Mouse (Mus musculus): ENCODE results near the gene Defb25. TPM values are rescaled to one million over a fixed set of nuclear protein-coding genes. Genes with fewer than 3 reads are reported as not detected.

The Defb25 gene
- polyA plus RNA-seq, 1 experiment from 2014 or later = not detected

- 78% methylated on average over 13 of the region's 13 CpGs for WGBS
- H3K4me2 ChIP-seq (ENCODE audit: low read depth) = no peak overlapping the region
- DNase-seq (ENCODE audit: low spot score) (no peak), ATAC-seq (ENCODE audit: insufficient read depth, low FRiP score, low TSS enrichment) (no peak)
- H3K4me3 ChIP-seq (ENCODE audit: low read depth, low read length) = no peak overlapping the region
- no peak overlapping the region for H3K27ac ChIP-seq (ENCODE audit: low read depth, low read length)
- peaks cover 5% of the 10 kb centered on the region; the same call in 1 of the 2 replicates for H3K4me1 ChIP-seq (ENCODE audit: control insufficient read depth, insufficient read depth, low read length)
- H3K36me3 ChIP-seq (ENCODE audit: control insufficient read depth, insufficient read depth, low read length) = no peaks in the 10 kb centered on the region
- no peaks in the 10 kb centered on the region for H3K9me3 ChIP-seq (ENCODE audit: control insufficient read depth, low read length)
- no peak overlapping the region for H3K9ac ChIP-seq (ENCODE audit: low read length)
- H3K27me3 ChIP-seq (ENCODE audit: control insufficient read depth, insufficient read depth, low read length) = peaks cover 17% of the 10 kb centered on the region
Measured at GRCm38 (mm10) chr2:152622151-152622550, 702 bp downstream of the Defb25 start.

GRCm38 (mm10) chr2:152620367-152621134, 2.3 kb downstream of the Defb25 start:
- ATAC-seq (ENCODE audit: insufficient read depth, low FRiP score, low TSS enrichment) (no peak), DNase-seq (ENCODE audit: low spot score) (no peak)
- H3K36me3 ChIP-seq (ENCODE audit: control insufficient read depth, insufficient read depth, low read length) = no peaks in the 10 kb centered on the region
- H3K27ac ChIP-seq (ENCODE audit: low read depth, low read length) = no peak overlapping the region
- H3K4me3 ChIP-seq (ENCODE audit: low read depth, low read length) = no peak overlapping the region
- peaks cover under 1% of the 10 kb centered on the region for H3K27me3 ChIP-seq (ENCODE audit: control insufficient read depth, insufficient read depth, low read length)
- no peak overlapping the region for H3K4me2 ChIP-seq (ENCODE audit: low read depth)
- no peak overlapping the region for H3K9ac ChIP-seq (ENCODE audit: low read length)
- H3K4me1 ChIP-seq (ENCODE audit: control insufficient read depth, insufficient read depth, low read length) = no peaks in the 10 kb centered on the region
- 67% methylated on average over 9 of the region's 9 CpGs for WGBS
- no peaks in the 10 kb centered on the region for H3K9me3 ChIP-seq (ENCODE audit: control insufficient read depth, low read length)

GRCm38 (mm10) chr2:152617374-152617773, 5.5 kb downstream of the Defb25 start:
- Histone ChIP-seq H3K4me1 (ENCODE audit: control insufficient read depth, insufficient read depth, low read length) (no peaks in the 10 kb centered on the region), H3K36me3 (ENCODE audit: control insufficient read depth, insufficient read depth, low read length) (no peaks in the 10 kb centered on the region), H3K27me3 (ENCODE audit: control insufficient read depth, insufficient read depth, low read length) (no peaks in the 10 kb centered on the region), H3K9ac (ENCODE audit: low read length) (no peak overlapping the region), H3K27ac (ENCODE audit: low read depth, low read length) (no peak overlapping the region), H3K9me3 (ENCODE audit: control insufficient read depth, low read length) (no peaks in the 10 kb centered on the region), H3K4me3 (ENCODE audit: low read depth, low read length) (no peak overlapping the region), H3K4me2 (ENCODE audit: low read depth) (no peak overlapping the region)
- DNase-seq (ENCODE audit: low spot score) (no peak), ATAC-seq (ENCODE audit: insufficient read depth, low FRiP score, low TSS enrichment) (no peak)
- WGBS = 55% methylated on average over 5 of the region's 5 CpGs

DNA sequence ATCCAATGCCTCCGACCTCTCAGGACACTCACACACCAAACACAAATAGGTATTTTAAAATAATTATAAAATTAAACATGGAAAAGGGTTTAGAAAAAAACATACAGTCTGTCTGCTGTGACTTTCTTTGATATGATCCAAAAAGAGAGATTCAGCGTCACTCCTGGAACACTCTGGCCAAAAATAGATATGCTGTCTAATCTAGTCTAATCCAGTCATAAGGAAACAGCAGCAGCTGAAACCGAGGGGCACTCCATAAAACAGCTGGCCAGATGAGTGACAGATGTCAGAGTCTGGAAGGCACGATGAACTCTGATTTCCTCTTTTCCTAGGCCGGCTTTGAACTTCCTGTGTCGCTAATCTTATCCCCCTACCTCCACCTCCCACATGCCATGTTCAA, 6.4 kb downstream of the Defb25 start:
- Histone ChIP-seq H3K27me3 (ENCODE audit: control insufficient read depth, insufficient read depth, low read length) (no peaks in the 10 kb centered on the region), H3K4me2 (ENCODE audit: low read depth) (no peak overlapping the region), H3K9me3 (ENCODE audit: control insufficient read depth, low read length) (no peaks in the 10 kb centered on the region), H3K36me3 (ENCODE audit: control insufficient read depth, insufficient read depth, low read length) (no peaks in the 10 kb centered on the region), H3K9ac (ENCODE audit: low read length) (no peak overlapping the region), H3K4me3 (ENCODE audit: low read depth, low read length) (no peak overlapping the region), H3K4me1 (ENCODE audit: control insufficient read depth, insufficient read depth, low read length) (no peaks in the 10 kb centered on the region), H3K27ac (ENCODE audit: low read depth, low read length) (no peak overlapping the region)
- 80% methylated on average over 6 of the region's 6 CpGs for WGBS
- DNase-seq (ENCODE audit: low spot score) (no peak), ATAC-seq (ENCODE audit: insufficient read depth, low FRiP score, low TSS enrichment) (no peak)

GRCm38 (mm10) chr2:152615563-152615962, 7.3 kb downstream of the Defb25 start:
- WGBS = 9% methylated on average over 7 of the region's 7 CpGs
- Histone ChIP-seq H3K4me3 (ENCODE audit: low read depth, low read length) (no peak overlapping the region), H3K27me3 (ENCODE audit: control insufficient read depth, insufficient read depth, low read length) (no peaks in the 10 kb centered on the region), H3K36me3 (ENCODE audit: control insufficient read depth, insufficient read depth, low read length) (no peaks in the 10 kb centered on the region), H3K27ac (ENCODE audit: low read depth, low read length) (no peak overlapping the region), H3K4me1 (ENCODE audit: control insufficient read depth, insufficient read depth, low read length) (no peaks in the 10 kb centered on the region), H3K4me2 (ENCODE audit: low read depth) (no peak overlapping the region), H3K9ac (ENCODE audit: low read length) (no peak overlapping the region), H3K9me3 (ENCODE audit: control insufficient read depth, low read length) (no peaks in the 10 kb centered on the region)
- DNase-seq (ENCODE audit: low spot score) (peak; percentile 50), ATAC-seq (ENCODE audit: insufficient read depth, low FRiP score, low TSS enrichment) (no peak)

- Histone ChIP-seq H3K9me3 (ENCODE audit: control insufficient read depth, low read length) (no peaks in the 10 kb centered on the region), H3K4me1 (ENCODE audit: control insufficient read depth, insufficient read depth, low read length) (no peaks in the 10 kb centered on the region), H3K9ac (ENCODE audit: low read length) (no peak overlapping the region), H3K27ac (ENCODE audit: low read depth, low read length) (no peak overlapping the region), H3K27me3 (ENCODE audit: control insufficient read depth, insufficient read depth, low read length) (no peaks in the 10 kb centered on the region), H3K4me2 (ENCODE audit: low read depth) (no peak overlapping the region), H3K4me3 (ENCODE audit: low read depth, low read length) (no peak overlapping the region), H3K36me3 (ENCODE audit: control insufficient read depth, insufficient read depth, low read length) (no peaks in the 10 kb centered on the region)
- WGBS = 30% methylated on average over 8 of the region's 8 CpGs
- no peak for DNase-seq (ENCODE audit: low spot score)
- ATAC-seq (ENCODE audit: insufficient read depth, low FRiP score, low TSS enrichment) = no peak
Measured at GRCm38 (mm10) chr2:152612193-152612592, 10.7 kb downstream of the Defb25 start.

DNA sequence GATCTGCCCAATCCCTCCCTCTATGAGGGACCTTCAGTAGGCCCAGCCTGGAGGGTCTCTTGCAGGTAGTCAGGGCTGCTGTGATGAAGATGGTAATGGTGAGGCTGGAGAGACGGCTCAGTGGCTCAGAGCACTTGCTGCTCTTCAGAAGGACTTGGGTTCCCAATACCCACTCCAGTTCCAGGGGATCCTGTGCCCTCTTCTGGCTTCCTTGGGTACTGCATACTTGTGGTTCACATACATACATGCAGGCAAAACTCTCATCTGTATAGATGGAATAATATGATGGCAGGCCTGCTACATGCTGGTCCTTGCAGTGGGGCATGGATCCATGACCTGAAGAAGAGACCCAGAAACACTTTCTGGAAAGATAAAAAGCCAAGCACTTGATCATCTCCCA, 14.1 kb downstream of the Defb25 start:
- ATAC-seq (ENCODE audit: insufficient read depth, low FRiP score, low TSS enrichment) = no peak
- no peaks in the 10 kb centered on the region for H3K27me3 ChIP-seq (ENCODE audit: control insufficient read depth, insufficient read depth, low read length)
- no peak for DNase-seq (ENCODE audit: low spot score)
- no peak overlapping the region for H3K4me3 ChIP-seq (ENCODE audit: low read depth, low read length)
- no peak overlapping the region for H3K4me2 ChIP-seq (ENCODE audit: low read depth)
- no peaks in the 10 kb centered on the region for H3K4me1 ChIP-seq (ENCODE audit: control insufficient read depth, insufficient read depth, low read length)
- no peaks in the 10 kb centered on the region for H3K9me3 ChIP-seq (ENCODE audit: control insufficient read depth, low read length)
- no peak overlapping the region for H3K27ac ChIP-seq (ENCODE audit: low read depth, low read length)
- H3K9ac ChIP-seq (ENCODE audit: low read length) = no peak overlapping the region
- 89% methylated on average over 1 of the region's 1 CpGs for WGBS
- H3K36me3 ChIP-seq (ENCODE audit: control insufficient read depth, insufficient read depth, low read length) = no peaks in the 10 kb centered on the region

GRCm38 (mm10) chr2:152607746-152608145, 15.1 kb downstream of the Defb25 start:
- Histone ChIP-seq H3K4me1 (ENCODE audit: control insufficient read depth, insufficient read depth, low read length) (no peaks in the 10 kb centered on the region), H3K27me3 (ENCODE audit: control insufficient read depth, insufficient read depth, low read length) (no peaks in the 10 kb centered on the region), H3K36me3 (ENCODE audit: control insufficient read depth, insufficient read depth, low read length) (no peaks in the 10 kb centered on the region), H3K27ac (ENCODE audit: low read depth, low read length) (no peak overlapping the region), H3K9ac (ENCODE audit: low read length) (no peak overlapping the region), H3K4me3 (ENCODE audit: low read depth, low read length) (no peak overlapping the region), H3K9me3 (ENCODE audit: control insufficient read depth, low read length) (no peaks in the 10 kb centered on the region), H3K4me2 (ENCODE audit: low read depth) (no peak overlapping the region)
- no peak for ATAC-seq (ENCODE audit: insufficient read depth, low FRiP score, low TSS enrichment)
- WGBS = 48% methylated on average over 6 of the region's 6 CpGs
- DNase-seq (ENCODE audit: low spot score) = no peak

DNA sequence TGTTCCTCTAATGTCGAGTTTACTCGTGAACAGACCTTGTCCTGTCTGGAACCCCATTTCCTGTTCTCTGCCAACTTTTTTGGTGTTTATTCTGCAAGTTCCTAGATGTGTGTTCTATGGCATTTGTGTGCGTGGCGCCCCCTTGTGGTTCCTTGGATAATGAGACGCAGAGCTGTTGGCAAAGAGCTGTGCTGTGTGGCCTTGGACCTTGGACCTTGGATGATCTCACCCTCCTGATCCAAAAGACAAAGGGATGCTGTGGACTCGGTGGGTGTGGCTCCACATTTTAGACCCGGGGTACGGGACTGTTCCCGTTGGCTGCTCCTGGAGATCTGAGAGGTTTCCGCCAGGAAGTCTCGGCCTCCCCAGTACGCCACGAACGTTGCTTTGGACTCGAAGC, 18.8 kb downstream of the Defb25 start, which contains the start of gene Defb36:
Gene Defb36, plus strand, starts transcription at position 271 of the 400 bp plus-strand sequence.
- no peak within 1 kb of the TSS for H3K4me2 ChIP-seq (ENCODE audit: low read depth)
- H3K27ac ChIP-seq (ENCODE audit: low read depth, low read length) = no peak within 1 kb of the TSS
- H3K4me1 ChIP-seq (ENCODE audit: control insufficient read depth, insufficient read depth, low read length) = no peaks in the 10 kb centered on the region
- H3K4me3 ChIP-seq (ENCODE audit: low read depth, low read length) = no peak within 1 kb of the TSS
- ATAC-seq (ENCODE audit: insufficient read depth, low FRiP score, low TSS enrichment) (no peak), DNase-seq (ENCODE audit: low spot score) (no peak)
- no peaks in the 10 kb centered on the region for H3K36me3 ChIP-seq (ENCODE audit: control insufficient read depth, insufficient read depth, low read length)
- no peaks in the 10 kb centered on the region for H3K27me3 ChIP-seq (ENCODE audit: control insufficient read depth, insufficient read depth, low read length)
- no peak within 1 kb of the TSS for H3K9ac ChIP-seq (ENCODE audit: low read length)
- WGBS = 88% methylated on average over 15 of the region's 15 CpGs
- no peaks in the 10 kb centered on the region for H3K9me3 ChIP-seq (ENCODE audit: control insufficient read depth, low read length)
